Mouse (Mus musculus): ENCODE measurements at regions not wholly inside any gene's neighbourhood (a gene's known extent, or its start where the extent isn't known, plus 50 kb on each side); places are given as distances from the start of the nearest gene placed in this dataset.
A peak's percentile ranks its signal among the peaks of the same experiment; 100 is the strongest.

- no peak for DNase-seq
These were observed 1323.7 kb upstream of the Pcdh7 start for GRCm38 (mm10) chr5:56394021-56394420.

- DNase-seq, result no peak
These were observed 1282.8 kb upstream of the Pcdh7 start for GRCm38 (mm10) chr5:56434958-56435357.

- peak in 1 of 2 experiments; percentile 1 for DNase-seq
These were observed 1277.3 kb upstream of the Pcdh7 start for GRCm38 (mm10) chr5:56440423-56440822.

GRCm38 (mm10) chr5:56487739-56488138 is 1230.0 kb upstream of the Pcdh7 start:
- DNase-seq, result peak; percentile 18 to 48

Data from cerebellum, postnatal 14 days (tissue).